Mouse (Mus musculus) adipocyte (in vitro differentiated cells): Measurements from ENCODE around the gene Gm17693.
"Not testable (repeated sequence)": the region's sequence is repeated elsewhere in the genome, so short reads cannot be mapped to it uniquely, and the experiment has no call there.

Experiments used
- DNase-seq: peaks from one replicate; pipeline ENCODE4 v3.0.0-alpha.2; 2016; ENCODE audit warnings: low spot score

The Gm17693 gene

DNA sequence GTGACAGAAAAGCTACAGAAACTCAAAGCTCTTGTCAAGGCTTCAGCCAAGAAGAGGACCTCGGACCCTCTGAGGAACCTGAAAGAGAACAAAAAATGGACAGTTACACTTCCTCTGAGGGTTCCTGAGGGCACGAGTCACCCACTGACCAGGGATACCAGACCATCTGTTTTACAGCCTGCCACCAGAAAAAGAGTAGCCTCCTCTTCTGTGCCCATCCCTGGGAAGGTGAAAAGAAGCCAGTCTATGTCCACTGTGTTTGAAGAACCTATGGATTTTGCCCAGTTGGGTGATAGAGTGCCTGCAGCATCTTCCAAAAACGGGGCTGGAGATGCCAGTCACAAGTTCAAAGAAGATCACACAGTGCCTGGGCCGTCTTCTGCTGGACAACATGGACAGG lies at the start of gene Gm17693:
TSS of gene Gm17693 (plus strand) at position 301 of the 400 bp plus-strand sequence.
- DNase-seq, result not testable (repeated sequence)
